Mouse (Mus musculus): ENCODE measurements around the gene 1700025G04Rik. TPM values are rescaled to one million over a fixed set of nuclear protein-coding genes. Genes with fewer than 3 reads are reported as not detected.

Gene 1700025G04Rik
- total RNA-seq, 4 experiments from 2014 or later, result 49.0 to 83.7 (median 64.8) TPM

DNA sequence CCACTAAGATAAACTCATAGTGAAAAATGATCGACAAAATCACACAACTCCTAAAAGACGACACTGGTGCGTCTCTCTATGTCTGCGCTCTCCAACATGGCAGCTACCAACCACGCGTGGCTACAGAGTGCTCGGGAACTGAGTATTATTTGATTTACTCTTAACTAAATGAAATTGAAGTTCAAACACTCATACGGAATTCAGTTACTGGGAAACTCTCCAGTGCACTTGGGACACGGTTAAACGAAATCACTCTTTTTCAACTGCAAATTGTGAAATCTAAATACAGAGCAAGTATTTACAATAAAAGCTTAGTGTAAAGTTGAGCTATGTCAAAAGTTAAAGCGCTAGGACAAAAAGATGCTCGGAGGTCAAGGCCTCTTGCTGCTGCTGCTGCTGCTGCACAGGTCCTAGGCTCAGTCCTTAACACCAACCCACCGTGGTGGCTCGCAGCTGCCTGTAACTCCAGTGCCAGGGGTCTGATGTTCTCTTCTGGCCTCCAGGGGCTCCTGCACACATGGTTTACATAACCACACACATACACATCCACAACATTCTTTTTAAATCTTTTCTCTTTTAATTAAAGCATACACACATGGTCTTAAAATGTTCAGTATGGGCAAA lies 13.6 kb downstream of the 1700025G04Rik start:
- no peak for DNase-seq

- no peak for DNase-seq
Observed at GRCm38 (mm10) chr1:152075725-152076124, 14.2 kb downstream of the 1700025G04Rik start.

GRCm38 (mm10) chr1:152070441-152070840 lies 19.5 kb downstream of the 1700025G04Rik start:
- no peak for DNase-seq

GRCm38 (mm10) chr1:152069745-152070144 lies 20.2 kb downstream of the 1700025G04Rik start:
- no peak for DNase-seq

DNA sequence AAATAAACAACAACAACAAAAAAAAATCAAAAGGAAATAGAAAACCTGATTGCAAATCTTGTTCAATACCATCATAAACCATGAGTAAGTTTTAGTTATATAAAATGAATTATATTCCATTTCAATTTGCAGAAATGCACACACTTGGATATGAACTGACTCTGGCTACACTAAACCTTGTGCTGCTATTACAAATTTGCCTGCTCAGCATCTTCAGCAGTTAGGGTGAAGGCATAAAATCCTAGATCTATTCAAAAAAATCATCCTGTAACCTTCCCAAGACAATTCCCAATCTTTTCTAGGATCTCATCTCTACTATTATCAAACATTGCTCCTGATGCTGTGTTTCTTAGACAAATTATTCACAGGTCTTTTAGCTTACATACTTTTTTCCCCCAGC lies 22.0 kb downstream of the 1700025G04Rik start:
- no peak for DNase-seq

DNA sequence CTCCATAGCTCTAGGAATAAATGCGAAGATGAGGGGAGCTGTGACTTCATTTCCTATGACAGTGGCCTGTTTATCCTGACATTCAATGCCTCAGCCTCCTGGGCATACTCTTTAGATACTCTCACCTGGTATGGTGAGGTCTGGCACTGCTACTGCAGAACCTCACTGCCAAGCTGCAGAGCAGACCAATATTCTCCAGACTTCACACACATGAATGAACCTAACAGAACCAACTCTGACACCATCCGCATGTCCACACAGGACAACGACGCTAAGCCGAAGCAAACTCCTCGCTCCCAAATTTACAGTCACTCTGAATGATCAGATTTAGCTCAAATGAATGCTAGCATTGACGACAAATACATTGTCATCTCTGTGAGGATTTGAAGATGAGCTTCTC lies 24.4 kb downstream of the 1700025G04Rik start:
- no peak for DNase-seq

GRCm38 (mm10) chr1:152063357-152064145 lies 26.4 kb downstream of the 1700025G04Rik start:
- no peak for DNase-seq

DNA sequence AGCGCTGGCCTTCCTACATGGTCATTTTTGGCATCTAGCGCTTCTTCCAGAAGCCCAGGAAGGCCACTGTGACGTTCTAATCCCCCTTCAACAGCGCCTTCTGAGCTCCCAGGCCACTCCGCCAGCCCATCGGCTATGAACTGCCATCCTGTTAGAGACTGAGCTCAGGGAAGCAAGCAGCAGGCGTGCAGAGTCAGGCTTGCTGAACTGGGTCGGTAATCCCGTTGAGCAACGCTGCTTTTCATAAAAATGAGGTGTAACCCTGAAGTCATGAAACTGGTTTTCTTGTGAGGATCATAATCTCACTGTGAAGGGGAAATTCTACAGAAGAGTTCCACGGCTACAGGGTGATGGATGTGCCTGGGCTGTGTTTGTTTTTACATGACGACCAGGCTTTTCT lies 28.2 kb downstream of the 1700025G04Rik start:
- DNase-seq, result no peak

GRCm38 (mm10) chr1:152060265-152060664 lies 29.7 kb downstream of the 1700025G04Rik start:
- no peak for DNase-seq

GRCm38 (mm10) chr1:152058776-152059175 lies 31.1 kb downstream of the 1700025G04Rik start:
- no peak for DNase-seq

DNA sequence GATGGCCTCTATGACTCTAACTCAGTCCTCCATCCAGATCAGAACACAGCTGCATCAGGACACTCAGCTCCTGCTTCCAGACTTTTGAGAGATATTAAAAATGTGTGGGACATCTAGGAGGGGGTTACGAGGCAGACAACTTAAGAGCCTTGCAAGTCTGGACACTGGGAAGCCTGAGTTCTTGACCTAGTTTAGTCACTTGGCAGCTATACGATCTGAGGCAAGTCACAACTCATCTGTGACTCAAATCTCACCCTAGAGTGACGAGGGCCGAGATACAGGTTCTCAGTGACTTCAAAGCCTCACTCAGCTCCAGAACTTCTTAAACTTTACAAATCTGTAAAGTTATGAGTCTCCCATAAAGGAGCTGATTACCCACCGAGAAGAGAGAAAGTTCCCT lies 36.8 kb downstream of the 1700025G04Rik start:
- DNase-seq, result peak; percentile 43

GRCm38 (mm10) chr1:152051858-152052257 lies 38.1 kb downstream of the 1700025G04Rik start:
- peak; percentile 85 for DNase-seq

- DNase-seq, result no peak
Observed at GRCm38 (mm10) chr1:152050037-152050436, 39.9 kb downstream of the 1700025G04Rik start.

GRCm38 (mm10) chr1:152048291-152048690 lies 41.6 kb downstream of the 1700025G04Rik start:
- no peak for DNase-seq

- DNase-seq, result no peak
Observed at GRCm38 (mm10) chr1:152047416-152047815, 42.5 kb downstream of the 1700025G04Rik start.

DNA sequence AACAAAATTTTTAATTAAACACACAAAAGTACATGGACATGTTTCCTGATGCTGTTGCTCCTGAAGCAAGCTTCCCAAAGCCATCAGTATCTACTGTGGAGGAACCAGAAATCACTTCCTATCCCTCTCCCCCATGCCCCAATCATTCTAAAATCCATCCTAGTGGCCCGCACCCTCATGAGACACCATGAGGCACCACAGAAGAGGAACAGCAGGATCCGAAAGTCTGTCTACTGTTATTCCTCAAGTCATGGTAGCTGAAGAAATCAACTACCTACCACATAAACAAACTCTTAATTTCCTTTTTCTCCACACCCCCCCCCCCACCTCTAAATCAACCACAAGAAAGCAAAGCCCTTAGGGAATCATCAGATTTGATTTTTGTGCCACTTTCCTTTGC lies 46.5 kb downstream of the 1700025G04Rik start:
- DNase-seq, result no peak

- no peak for DNase-seq
Observed at GRCm38 (mm10) chr1:152042409-152042808, 47.5 kb downstream of the 1700025G04Rik start.

- DNase-seq, result no peak
Observed at GRCm38 (mm10) chr1:152041005-152041404, 48.9 kb downstream of the 1700025G04Rik start.

- no peak for DNase-seq
Observed at GRCm38 (mm10) chr1:152040053-152040452, 49.9 kb downstream of the 1700025G04Rik start.

DNA sequence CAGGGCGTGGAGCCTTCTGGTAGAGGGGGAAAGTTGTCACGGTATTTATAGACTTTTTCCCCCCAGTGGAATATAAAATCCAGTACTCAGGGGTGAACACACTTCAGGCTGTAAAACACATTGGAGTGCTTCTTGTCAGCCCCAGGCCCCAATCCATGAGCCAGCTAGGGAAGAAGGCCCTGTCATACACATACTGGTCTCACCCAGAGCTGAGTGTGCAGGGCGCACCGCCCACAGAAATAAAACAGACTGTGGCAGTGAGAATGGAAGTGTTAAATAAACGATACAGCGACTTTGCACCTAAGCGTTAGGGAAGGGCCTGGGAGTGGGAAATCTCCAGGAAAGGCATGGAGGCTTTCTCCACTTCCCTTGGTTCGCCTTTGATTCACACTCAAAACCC lies 50.3 kb downstream of the 1700025G04Rik start:
- DNase-seq, result no peak

DNA sequence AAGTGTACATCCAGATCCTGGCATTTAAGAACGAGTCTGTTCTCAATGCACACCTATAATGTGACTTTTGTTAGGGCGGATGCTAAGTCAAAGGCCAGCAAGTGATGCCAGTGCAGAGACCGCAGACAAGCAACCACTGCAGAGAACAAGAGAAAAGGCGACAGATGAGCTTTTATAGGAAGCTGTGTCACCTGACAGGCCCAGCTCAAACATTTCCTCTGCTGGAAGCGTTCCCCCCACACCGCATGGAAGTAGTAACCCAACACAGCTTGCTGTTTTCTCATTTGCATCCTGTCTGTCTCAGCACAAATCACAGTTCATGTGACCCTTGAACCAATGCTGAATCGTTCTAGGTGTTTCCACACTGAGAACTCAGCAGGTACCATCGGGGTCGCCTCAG lies 51.8 kb downstream of the 1700025G04Rik start:
- DNase-seq, result no peak

DNA sequence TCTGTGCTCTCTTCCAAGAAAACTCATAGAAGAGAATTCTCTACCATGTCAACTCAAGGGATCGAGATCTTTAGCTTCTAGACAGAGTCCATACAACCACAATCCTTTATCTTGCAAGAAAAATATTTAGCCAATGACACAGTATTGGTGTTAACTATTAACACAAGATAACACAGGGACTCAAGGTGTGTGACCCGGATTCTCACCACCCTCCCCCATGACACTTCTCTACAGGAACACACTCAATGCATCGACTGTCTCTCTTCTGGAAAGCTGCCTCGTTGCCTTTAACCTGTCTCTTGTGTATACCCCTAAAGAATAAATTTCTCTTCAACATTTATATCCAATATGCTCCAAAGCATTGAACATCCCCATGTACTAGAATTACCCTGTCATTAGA lies 52.3 kb downstream of the 1700025G04Rik start:
- DNase-seq, result no peak

- DNase-seq, result no peak
Observed at GRCm38 (mm10) chr1:152034766-152035165, 55.2 kb downstream of the 1700025G04Rik start.

- DNase-seq, result no peak
Observed at GRCm38 (mm10) chr1:152033731-152034130, 56.2 kb downstream of the 1700025G04Rik start.

Data from adrenal gland, adult 8-10 months (tissue).